Mouse (Mus musculus) spleen, postnatal 0 days (tissue): ENCODE measurements around the gene Kcnk7. TPM values are rescaled to one million over a fixed set of nuclear protein-coding genes. Genes with fewer than 3 reads are reported as not detected.

ENCODE experiments used
- polyA plus RNA-seq: library from polyadenylated mRNA; unstranded; fragments of >200 nt; fragmentation: Nextera tagmentation; extraction: Ambion mirVana; gene quantifications from 2 replicates; pipeline ENCODE4 v1.2.1, GENCODE M21; 2015

The Kcnk7 gene
- polyA plus RNA-seq, result 1.3 and 1.6 TPM in 2 replicates

GRCm38 (mm10) chr19:5704163-5704800 lies at the start of gene Kcnk7:
Kcnk7 (plus strand) TSS chr19:5704367.

GRCm38 (mm10) chr19:5662981-5663913 lies 40.9 kb upstream of the Kcnk7 start, which contains the start of gene Sipa1:
Sipa1 (minus strand) TSS chr19:5663707.

DNA sequence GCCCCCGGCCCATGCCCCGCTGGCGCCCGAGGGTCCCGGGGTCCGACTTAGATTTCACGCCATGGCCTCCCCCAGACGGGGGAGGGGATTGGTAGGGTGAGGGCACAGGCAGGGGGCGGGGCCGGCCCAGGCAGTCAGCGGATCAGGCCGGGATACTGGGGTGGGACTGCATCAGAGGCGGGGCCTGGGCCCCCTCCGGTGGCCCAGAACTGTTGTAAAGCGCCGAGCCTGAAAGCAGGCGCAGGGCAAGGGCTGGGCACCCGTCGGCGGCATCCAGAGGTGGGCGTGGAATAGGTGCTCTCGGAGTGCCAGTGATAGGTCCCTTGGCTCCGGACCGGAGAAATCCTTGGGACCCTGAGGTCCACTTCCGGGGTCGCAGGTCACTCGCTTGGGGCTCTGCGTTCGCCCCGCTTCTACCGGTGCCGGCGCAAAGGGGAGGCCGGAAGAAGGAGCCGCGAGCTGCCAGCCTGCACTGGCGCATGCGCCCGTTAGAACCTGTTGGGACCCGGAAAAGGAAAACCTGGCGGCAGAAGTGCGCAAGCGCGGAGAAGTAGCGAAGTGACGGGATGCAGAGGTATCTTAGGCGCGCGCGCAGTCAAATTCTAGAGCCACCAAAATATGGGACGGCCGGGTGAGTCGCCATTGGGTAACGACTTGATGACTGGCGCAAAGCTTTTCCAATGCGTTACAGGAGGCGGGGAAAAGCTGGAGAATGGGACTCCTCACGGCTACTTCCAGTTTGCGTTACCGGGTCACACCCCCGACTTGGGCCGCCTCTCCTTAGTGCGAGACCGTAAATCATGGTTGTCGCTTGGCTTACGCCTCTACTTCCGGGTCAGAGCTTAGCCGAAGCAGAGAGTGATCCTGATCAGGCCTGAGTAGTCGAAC lies 15.7 kb upstream of the Kcnk7 start, which contains the start of the genes Map3k11 and Pcnx3:
TSS of gene Map3k11 (plus strand) at position 543 of the 888 bp plus-strand sequence.
TSS of gene Pcnx3 (minus strand) at position 709 of the 888 bp plus-strand sequence.

GRCm38 (mm10) chr19:5725767-5726515 lies 21.8 kb downstream of the Kcnk7 start, which contains the start of gene Ehbp1l1:
Ehbp1l1 (minus strand) TSS chr19:5726317.

GRCm38 (mm10) chr19:5729444-5729815 lies 25.3 kb downstream of the Kcnk7 start, which contains the start of gene Fam89b:
Fam89b (minus strand) TSS chr19:5729653.

GRCm38 (mm10) chr19:5740320-5741317 lies 36.5 kb downstream of the Kcnk7 start, which contains the start of gene Ltbp3:
Ltbp3 (plus strand) TSS chr19:5740904.

Other genes with a start within 250 kb of the Kcnk7 start
- gene Ccdc85b, start 246.5 kb upstream of the Kcnk7 start, polyA plus RNA-seq, result 5.3 and 6.5 TPM in 2 replicates
- 55.0 and 60.8 TPM in 2 replicates for gene Fibp, start 243.8 kb upstream of the Kcnk7 start, polyA plus RNA-seq
- gene Ctsw, start 235.9 kb upstream of the Kcnk7 start, polyA plus RNA-seq, result 4.3 and 6.1 TPM in 2 replicates
- gene Efemp2, start 230.4 kb upstream of the Kcnk7 start, polyA plus RNA-seq, result 30.8 and 37.7 TPM in 2 replicates
- gene Mus81, start 216.0 kb upstream of the Kcnk7 start, polyA plus RNA-seq, result 19.9 and 21.2 TPM in 2 replicates
- gene Cfl1, start 213.9 kb upstream of the Kcnk7 start, polyA plus RNA-seq, result 1,515 and 1,595 TPM in 2 replicates
- 0.19 and 0.21 TPM in 2 replicates for gene 1700020D05Rik, start 200.6 kb upstream of the Kcnk7 start, polyA plus RNA-seq
- gene Snx32, start 193.8 kb upstream of the Kcnk7 start, polyA plus RNA-seq, result 7.8 and 7.9 TPM in 2 replicates
- gene Ovol1, start 143.7 kb upstream of the Kcnk7 start, polyA plus RNA-seq, result 0.07 TPM in 1 of 2 replicates, not detected in the other
- gene Ap5b1, start 136.3 kb upstream of the Kcnk7 start, polyA plus RNA-seq, result 4.7 and 5.9 TPM in 2 replicates
- 154 and 175 TPM in 2 replicates for gene Rnaseh2c, start 102.5 kb upstream of the Kcnk7 start, polyA plus RNA-seq
- gene Kat5, start 94.1 kb upstream of the Kcnk7 start, polyA plus RNA-seq, result 33.2 and 34.5 TPM in 2 replicates
- gene Rela, start 66.9 kb upstream of the Kcnk7 start, polyA plus RNA-seq, result 30.7 and 35.6 TPM in 2 replicates
- gene Sipa1, start 40.7 kb upstream of the Kcnk7 start, polyA plus RNA-seq, result 37.1 and 42.1 TPM in 2 replicates
- gene Map3k11, start 15.6 kb upstream of the Kcnk7 start, polyA plus RNA-seq, result 13.1 and 15.0 TPM in 2 replicates
- 10.6 and 13.9 TPM in 2 replicates for gene Pcnx3, start 15.5 kb upstream of the Kcnk7 start, polyA plus RNA-seq
- gene Ehbp1l1, start 21.9 kb downstream of the Kcnk7 start, polyA plus RNA-seq, result 101 and 113 TPM in 2 replicates
- 66.1 and 67.9 TPM in 2 replicates for gene Fam89b, start 25.3 kb downstream of the Kcnk7 start, polyA plus RNA-seq
- 13.0 and 19.2 TPM in 2 replicates for gene Ltbp3, start 36.5 kb downstream of the Kcnk7 start, polyA plus RNA-seq
- gene Scyl1, start 67.1 kb downstream of the Kcnk7 start, polyA plus RNA-seq, result 22.7 and 26.7 TPM in 2 replicates
- 18.5 and 20.2 TPM in 2 replicates for gene Frmd8, start 170.9 kb downstream of the Kcnk7 start, polyA plus RNA-seq
- gene Slc25a45, start 173.4 kb downstream of the Kcnk7 start, polyA plus RNA-seq, result 8.4 and 14.3 TPM in 2 replicates
- 4.8 and 5.1 TPM in 2 replicates for gene Tigd3, start 189.8 kb downstream of the Kcnk7 start, polyA plus RNA-seq
- 55.3 and 62.4 TPM in 2 replicates for gene Dpf2, start 208.6 kb downstream of the Kcnk7 start, polyA plus RNA-seq
- 4.2 and 5.4 TPM in 2 replicates for gene Cdc42ep2, start 220.4 kb downstream of the Kcnk7 start, polyA plus RNA-seq